Mouse (Mus musculus): ENCODE measurements around the gene Calhm1. TPM values are rescaled to one million over a fixed set of nuclear protein-coding genes. Genes with fewer than 3 reads are reported as not detected.

Gene Calhm1
- polyA plus RNA-seq (2017; shearing (Covaris generic)) = not detected

GRCm38 (mm10) chr19:47144154-47144553 lies at the start of gene Calhm1:
Gene Calhm1 (minus strand): TSS chr19:47144254.

GRCm38 (mm10) chr19:47178431-47179271 lies 34.6 kb upstream of the Calhm1 start, which contains the start of gene Neurl1a:
Gene Neurl1a (plus strand): TSS chr19:47178820.

GRCm38 (mm10) chr19:47157664-47158063 lies 13.6 kb upstream of the Calhm1 start, which contains the start of gene Calhm3:
Gene Calhm3 (minus strand): TSS chr19:47157764.

GRCm38 (mm10) chr19:47137771-47138421 lies 6.2 kb downstream of the Calhm1 start, which contains the start of gene Calhm2:
Gene Calhm2 (minus strand): TSS chr19:47138294.

Other genes starting within 250 kb of the Calhm1 start
- not detected for gene Ina, start 129.6 kb downstream of the Calhm1 start, polyA plus RNA-seq (2017; shearing (Covaris generic))
- 62.8 TPM for gene Nt5c2, start 129.1 kb downstream of the Calhm1 start, polyA plus RNA-seq (2017; shearing (Covaris generic))
- 8.7 TPM for gene Pcgf6, start 93.3 kb downstream of the Calhm1 start, polyA plus RNA-seq (2017; shearing (Covaris generic))
- gene Taf5, start 76.5 kb downstream of the Calhm1 start, polyA plus RNA-seq (2017; shearing (Covaris generic)) = 1.5 TPM
- 348 TPM for gene Usmg5, start 53.6 kb downstream of the Calhm1 start, polyA plus RNA-seq (2017; shearing (Covaris generic))
- 26.4 TPM for gene Pdcd11, start 53.5 kb downstream of the Calhm1 start, polyA plus RNA-seq (2017; shearing (Covaris generic))
- gene Calhm2, start 6.0 kb downstream of the Calhm1 start, polyA plus RNA-seq (2017; shearing (Covaris generic)) = 31.5 TPM
- gene Calhm3, start 13.5 kb upstream of the Calhm1 start, polyA plus RNA-seq (2017; shearing (Covaris generic)) = not detected
- gene Neurl1a, start 34.6 kb upstream of the Calhm1 start, polyA plus RNA-seq (2017; shearing (Covaris generic)) = not detected